Mouse (Mus musculus): ENCODE measurements around the gene Camk1.
A peak's percentile ranks its signal among the peaks of the same experiment; 100 is the strongest.

The Camk1 gene

DNA sequence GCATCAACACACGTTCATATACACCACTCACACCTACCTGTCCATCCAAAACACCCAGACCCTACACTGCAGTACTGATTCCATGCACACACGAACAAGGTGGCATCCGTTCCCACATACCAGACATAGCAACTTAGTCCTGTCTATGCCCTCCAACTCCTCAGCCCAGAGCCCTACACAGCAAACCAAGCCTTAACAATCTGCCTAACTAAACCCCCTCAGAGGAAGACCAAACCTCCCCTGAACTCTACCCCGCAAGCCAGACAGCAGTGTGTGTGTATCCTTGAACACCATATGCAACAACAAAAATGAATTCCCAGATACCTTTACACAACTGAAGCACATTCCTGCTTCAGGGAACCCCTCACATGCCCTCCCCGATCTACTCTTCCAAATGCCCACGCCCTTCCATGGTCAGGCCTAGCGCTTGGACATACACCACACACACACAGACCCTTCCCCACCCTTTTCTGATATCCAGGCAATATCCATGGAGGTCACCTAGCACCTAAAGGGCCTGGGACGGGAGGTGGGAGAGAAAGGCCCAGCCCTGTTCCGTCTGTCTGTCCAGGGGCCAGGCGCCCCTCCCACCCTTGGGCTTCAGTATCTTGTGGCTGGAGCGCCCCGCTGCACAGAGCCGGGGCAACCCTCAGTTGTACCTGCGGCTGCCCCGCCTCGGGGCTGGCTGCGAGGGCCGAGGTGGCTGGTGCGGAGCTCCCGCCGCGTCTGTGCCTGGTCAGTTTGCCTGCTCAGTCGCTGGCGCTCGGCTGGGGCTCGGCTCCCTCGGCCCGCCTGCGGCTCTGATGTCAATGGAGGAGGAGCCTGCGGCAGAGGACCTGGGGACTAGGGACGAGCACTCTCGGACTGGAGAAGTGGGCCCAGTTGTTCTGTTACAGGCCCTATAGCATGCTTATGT is at the start of gene Camk1:
Gene Camk1 (minus strand): TSS at position 808 of the 916 bp plus-strand sequence.
- peak; percentile 49 to 51 for DNase-seq (ENCODE audit: low spot score in 2 of 2)

GRCm38 (mm10) chr6:113392387-113393071 is 48.7 kb upstream of the Camk1 start:
- DNase-seq (ENCODE audit: low spot score in 2 of 2), result no peak

- no peak for DNase-seq (ENCODE audit: low spot score in 2 of 2)
These were observed 48.2 kb upstream of the Camk1 start for GRCm38 (mm10) chr6:113392015-113392386.

- no peak for DNase-seq (ENCODE audit: low spot score in 2 of 2)
These were observed 46.9 kb upstream of the Camk1 start for GRCm38 (mm10) chr6:113390715-113391114.

DNA sequence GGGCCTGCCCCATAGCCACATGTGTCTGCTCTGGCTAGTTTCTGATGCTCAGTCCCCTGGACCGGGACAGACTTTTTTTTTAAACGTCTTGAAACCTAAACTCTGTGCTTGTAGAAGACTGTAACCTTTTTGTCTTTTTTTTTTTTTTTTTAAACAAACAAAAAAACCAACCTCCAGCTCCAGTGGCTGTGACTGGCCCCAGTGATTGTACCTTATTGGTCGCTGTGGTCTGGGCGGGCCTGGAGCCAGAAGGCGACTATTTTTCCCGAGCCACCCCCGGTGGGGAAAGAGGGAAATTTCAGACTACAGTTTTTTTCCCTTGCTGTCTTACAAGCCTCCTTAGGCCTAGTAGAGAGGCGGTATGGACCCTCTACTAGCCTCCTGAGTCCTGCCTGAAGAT is 45.2 kb upstream of the Camk1 start, which contains the start of gene Ttll3:
Gene Ttll3 (plus strand): TSS at position 301 of the 400 bp plus-strand sequence.
- no peak for DNase-seq (ENCODE audit: low spot score in 2 of 2)

DNA sequence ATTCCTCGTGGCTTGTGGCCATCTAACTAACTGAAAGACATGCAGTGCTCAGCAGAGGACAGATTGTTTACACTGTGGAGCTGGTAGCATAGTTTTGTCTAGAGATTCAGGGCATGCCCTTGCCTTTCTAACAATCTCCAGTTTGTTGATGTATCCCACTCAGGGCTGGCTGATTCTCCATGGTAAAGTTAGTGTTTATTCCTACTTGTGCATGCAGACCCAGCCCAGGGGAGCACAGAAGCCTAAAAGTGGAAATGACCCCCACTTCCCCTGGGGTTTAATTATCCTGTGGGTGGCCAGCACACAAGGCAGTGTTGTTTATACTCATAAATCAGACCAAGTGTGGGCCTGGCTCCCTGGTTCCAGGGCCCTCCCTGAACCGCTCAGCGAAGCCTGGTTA is 42.2 kb upstream of the Camk1 start:
- no peak for DNase-seq (ENCODE audit: low spot score in 2 of 2)

DNA sequence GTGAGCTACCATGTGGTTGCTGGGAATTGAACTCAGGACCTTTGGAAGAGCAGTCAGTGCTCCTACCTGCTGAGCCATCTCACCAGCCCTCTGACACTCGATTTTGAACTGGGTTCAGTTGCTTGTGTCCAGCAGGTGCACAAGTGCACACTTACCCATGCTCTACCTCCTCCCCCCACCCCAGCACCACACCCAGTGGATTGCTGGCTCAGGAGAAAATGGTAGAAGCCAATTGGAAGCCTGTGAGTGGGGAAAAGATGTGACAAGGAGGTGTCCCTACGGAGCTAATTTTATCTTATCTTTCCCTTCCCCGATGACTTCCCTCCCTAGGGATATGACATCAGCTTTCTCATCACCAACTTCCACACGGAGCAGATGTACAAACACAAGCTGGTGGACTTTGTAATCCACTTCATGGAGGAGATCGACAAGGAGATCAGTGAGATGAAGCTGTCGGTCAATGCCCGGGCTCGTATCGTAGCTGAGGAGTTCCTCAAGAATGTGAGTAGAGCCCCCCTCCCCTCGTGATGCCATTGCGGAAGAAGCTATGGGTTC is 41.5 kb upstream of the Camk1 start:
- no peak for DNase-seq (ENCODE audit: low spot score in 2 of 2)

- no peak for DNase-seq (ENCODE audit: low spot score in 2 of 2)
These were observed 40.7 kb upstream of the Camk1 start for GRCm38 (mm10) chr6:113384351-113384927.

GRCm38 (mm10) chr6:113380480-113380879 is 36.7 kb upstream of the Camk1 start:
- DNase-seq (ENCODE audit: low spot score in 2 of 2), result no peak

DNA sequence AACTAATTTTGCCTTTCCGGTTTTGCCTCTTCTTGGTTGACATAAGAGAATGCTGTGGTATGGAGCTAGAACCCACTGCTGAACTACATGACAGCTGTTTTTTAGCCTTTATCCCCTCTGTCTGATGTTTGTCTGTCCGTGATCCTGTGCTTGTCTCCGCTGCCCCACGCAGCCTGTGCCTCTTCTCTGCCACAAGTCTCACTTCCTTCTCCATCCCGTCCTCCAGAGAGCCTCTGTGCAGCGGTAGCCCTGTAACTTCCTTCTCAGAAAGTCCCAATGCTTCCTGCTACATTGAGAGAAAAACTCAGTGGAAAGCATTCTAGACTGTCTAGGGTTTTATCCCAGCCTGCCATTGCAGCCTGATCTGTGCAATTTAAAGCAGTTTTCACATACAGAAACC is 35.5 kb upstream of the Camk1 start:
- DNase-seq (ENCODE audit: low spot score in 2 of 2), result peak; percentile 48 to 56

DNA sequence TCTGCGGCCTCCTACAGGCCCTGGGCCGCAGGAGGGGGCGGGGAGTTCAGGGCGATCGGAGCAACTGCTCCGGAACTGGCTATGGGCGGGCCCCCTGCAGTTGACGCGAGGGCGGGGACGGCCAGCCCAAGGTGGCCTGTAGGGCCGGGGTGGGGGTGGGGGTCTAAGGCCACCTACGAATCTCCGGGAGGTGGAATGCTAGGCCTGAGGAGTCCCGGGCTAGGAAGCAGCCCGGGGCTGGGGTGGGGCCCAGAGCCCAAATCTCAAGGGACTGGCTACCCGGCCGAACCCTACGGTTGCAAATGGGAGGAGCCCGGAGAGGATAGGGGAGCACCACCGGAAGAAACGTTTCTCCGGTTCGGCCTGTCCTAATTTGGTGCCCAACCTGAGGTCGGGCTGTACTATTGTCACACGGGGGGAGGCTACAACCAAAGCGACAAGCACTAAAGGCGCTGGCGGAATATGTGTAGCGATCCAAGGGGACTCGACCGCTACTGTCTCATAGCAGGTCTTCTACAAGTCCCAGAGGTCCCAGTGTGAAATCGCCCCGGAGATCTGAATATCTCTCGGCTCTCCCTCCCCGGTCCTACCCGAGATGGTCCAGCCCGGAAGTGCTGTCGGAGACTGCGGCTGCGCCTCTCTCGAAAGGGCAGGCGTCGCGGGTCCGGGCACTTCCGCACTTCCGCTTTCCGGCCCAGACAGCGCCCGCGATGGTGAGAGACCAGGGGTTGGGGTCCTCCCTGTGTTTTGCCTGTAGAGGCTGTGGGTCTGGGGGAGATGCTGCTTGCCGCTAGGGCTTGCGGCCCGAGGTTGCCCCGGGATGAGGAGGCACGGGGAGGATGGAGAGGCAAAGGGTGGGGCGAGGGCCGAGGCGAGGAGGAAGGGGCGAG is 34.0 kb upstream of the Camk1 start, which contains the start of the genes Tada3 and Arpc4:
Gene Tada3 (minus strand): TSS at position 388 of the 890 bp plus-strand sequence.
Gene Arpc4 (plus strand): TSS at position 620 of the 890 bp plus-strand sequence.
- DNase-seq (ENCODE audit: low spot score in 2 of 2), result peak; percentile 93 to 95

- DNase-seq (ENCODE audit: low spot score in 2 of 2), result no peak
These were observed 33.4 kb upstream of the Camk1 start for GRCm38 (mm10) chr6:113377172-113377495.

DNA sequence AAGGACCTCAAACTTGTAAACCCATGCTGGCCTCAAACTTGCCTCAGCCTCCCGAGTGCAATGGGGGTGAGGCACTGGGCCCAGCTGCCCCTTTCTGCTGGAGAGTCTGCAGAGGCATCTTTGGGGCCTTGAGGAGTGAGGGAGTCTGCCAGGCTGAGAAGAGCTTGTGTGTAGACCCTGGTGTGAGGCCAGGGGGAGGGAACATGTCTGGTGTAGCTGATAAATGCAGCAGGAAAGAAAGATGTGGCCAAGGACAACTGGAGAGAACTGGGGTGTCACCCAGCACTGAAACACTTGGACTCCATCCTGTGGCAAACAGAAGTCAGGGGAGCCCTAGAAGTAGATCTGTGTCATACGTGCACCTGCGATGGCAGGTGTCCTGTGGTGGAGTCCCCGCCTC is 29.7 kb upstream of the Camk1 start:
- DNase-seq (ENCODE audit: low spot score in 2 of 2), result no peak

DNA sequence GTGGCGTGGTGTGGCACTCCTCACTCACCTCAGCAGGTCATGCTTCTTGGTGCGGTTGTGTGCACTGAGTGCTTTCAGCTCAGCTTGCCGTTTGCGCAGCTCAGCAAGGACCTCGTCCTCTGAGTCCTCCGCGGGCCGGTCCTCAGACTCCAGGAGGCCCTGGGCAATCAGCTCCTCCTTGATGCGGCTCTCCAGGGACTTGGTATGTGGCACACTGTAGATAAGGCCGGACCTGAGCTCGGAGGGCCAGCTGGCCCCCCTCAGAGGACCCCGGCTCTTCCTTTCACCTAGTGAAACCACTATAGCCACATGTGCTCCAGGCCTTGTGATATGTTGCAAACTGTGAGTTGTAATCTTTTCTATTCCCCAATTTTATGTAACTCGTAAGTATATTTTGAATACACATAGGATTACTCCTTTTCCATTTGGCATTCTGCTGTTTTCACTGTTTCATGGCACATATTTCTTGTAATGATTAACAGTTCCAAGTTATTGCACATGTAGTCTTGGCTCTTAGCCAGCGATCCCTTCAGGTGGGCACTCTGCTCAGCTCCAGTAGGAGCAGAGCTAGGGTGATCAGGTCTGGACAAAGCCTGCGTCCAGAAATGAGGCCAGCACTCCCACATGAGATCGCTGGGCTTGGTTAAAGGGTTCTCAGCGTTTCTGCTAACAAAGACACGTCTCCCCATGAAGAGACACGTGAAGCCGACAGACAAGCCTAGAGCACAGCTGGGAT is 26.6 kb upstream of the Camk1 start:
- DNase-seq (ENCODE audit: low spot score in 2 of 2), result no peak

DNA sequence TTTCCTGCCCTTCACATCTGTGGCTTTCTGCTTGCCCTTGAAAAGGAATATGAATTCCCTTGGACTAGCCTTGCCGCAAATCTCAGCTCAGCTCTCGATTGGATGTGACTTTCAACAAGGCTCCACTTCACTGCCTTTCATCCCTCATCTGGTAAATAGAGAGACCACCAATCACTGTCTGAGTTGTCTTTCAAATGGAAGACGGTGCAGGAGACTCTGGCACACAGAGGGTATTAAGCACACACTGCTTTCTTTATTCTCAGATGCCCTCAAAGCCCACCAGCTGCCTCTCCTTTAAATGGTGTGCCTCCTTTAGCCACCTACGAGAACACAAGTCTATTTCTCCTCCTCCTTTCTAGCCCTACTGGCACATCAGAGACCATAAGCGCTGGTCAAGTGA is 24.8 kb upstream of the Camk1 start:
- no peak for DNase-seq (ENCODE audit: low spot score in 2 of 2)

DNA sequence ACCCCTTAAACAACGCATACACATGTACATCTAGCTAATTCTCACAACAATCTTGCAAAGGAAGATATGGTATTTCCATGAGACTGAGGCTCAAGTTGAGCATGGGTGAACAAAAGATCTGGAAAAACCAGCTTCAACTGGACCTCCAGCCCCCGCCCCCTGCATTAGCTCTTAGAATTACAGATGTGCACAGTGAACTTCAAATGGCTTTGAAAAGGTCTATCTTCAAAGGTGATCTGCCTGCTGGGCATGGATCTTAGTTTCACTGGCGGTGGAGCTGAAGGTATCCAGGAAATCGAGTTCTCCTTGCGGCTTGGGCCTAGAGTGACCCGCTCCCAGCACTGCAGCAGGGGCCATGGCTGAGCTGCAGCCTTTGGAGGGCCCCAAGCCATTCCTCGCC is 24.3 kb upstream of the Camk1 start:
- DNase-seq (ENCODE audit: low spot score in 2 of 2), result no peak

DNA sequence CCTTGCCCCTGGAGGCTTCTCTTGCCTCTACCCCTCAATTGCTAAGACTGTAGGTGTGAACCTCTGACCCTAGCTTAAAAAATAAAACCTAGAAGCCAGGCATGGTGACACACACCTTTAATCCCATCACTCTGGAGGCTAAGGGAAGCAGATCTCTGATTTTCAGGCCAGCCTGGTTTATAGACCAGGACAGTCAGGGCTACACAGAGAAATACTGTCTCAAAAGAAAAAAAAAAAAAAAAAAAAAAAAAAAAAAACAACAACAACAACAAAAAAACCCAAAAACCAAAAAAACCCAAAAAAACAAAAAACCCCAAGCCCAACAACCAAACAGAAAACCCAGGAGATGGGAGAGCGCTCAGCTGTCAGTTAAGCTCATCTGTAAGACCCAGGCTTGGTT is 23.8 kb upstream of the Camk1 start:
- DNase-seq (ENCODE audit: low spot score in 2 of 2), result no peak

DNA sequence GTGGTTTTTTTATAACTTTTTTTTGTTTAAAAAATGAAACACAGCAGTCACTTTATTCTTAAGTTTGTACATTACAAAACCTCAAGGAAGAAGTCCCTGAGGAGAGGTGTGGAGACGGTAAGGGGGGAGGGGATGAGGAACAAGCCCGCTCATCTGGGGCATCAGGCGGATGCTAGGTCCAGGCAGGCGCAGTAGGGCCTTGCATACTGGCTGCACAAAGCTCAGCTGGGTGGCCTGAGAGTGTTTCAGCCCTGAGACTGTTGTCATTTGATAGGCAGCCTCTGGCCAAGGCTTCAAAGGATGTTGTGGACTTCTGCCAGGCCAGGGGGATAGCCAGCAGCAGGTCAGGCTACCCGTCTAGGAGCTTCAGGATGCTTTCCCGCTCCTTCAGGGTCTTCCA is 22.9 kb upstream of the Camk1 start:
- no peak for DNase-seq (ENCODE audit: low spot score in 2 of 2)

- no peak for DNase-seq (ENCODE audit: low spot score in 2 of 2)
These were observed 20.8 kb upstream of the Camk1 start for GRCm38 (mm10) chr6:113364518-113365135.

DNA sequence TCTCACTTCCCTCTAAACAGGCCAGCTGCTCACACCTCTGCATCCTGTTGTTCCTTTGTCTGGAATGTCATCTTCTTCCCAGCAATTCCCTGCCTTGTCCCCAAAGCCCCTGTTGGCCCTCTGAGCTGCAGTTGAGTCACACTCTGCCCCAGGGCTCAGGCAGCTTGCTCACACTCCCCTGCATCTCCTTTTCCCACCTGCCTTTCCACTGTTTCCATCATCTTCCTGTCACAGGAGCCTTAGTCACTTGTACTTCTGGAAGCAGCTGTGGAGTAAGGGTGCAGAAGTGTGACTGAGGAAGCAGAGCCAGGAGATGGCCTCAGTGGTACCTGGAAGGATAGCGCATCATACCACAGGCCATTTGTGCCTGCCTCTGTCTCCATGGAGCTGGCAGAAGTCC is 18.5 kb upstream of the Camk1 start:
- no peak for DNase-seq (ENCODE audit: low spot score in 2 of 2)
